Mouse (Mus musculus): ENCODE measurements around the gene Pmf1.
"Not testable (repeated sequence)": the region's sequence is repeated elsewhere in the genome, so short reads cannot be mapped to it uniquely, and the experiment has no call there.

Pmf1 gene

GRCm38 (mm10) chr3:88437454-88437853 is 27.3 kb upstream of the Pmf1 start:
- no peak for DNase-seq (ENCODE audit: low spot score)

DNA sequence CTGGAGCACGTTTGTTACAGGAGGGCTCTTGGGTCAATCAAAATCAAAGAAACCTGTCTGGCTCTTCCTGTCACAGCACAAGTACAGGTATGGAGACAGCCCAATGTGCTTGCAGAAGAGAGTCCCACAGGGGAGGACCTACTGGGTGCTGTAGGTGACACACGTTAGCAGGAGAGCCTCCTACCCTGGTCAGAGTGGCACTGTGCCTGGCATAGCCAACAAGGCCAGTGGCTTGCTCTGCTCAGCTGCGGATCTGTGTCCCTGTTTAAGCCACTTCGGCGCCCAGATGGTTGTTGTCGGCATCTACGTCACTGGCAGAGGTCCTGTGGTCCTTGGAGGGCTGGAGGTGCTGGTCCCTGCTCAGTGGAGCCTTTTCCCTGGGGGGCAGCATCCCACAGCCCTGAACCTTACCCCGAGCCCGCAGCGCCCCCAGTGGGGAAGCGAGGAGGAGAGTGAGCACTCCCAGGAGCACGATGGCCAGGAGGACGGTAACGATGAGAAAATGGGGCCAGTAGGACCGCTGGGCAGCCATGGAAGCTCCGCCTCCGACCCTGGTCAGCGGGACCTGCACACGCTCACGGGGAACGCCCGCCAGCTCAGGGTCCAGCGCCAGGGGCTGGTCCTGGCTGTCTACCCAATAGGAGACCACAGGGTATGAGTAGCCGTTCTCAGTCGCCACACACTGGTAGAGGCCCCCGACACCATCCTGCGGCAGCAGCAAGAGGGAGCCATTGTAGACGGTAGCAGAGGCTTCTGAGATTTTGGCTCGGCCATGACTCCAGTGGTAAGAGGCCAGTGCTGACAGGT is 26.5 kb upstream of the Pmf1 start:
- peak; percentile 29 for DNase-seq (ENCODE audit: low spot score)

GRCm38 (mm10) chr3:88435515-88435914 is 25.4 kb upstream of the Pmf1 start:
- DNase-seq (ENCODE audit: low spot score) = no peak

GRCm38 (mm10) chr3:88428639-88429038 is 18.5 kb upstream of the Pmf1 start:
- not testable (repeated sequence) for DNase-seq (ENCODE audit: low spot score)

GRCm38 (mm10) chr3:88427342-88427905 is 17.3 kb upstream of the Pmf1 start:
- DNase-seq (ENCODE audit: low spot score) = no peak

DNA sequence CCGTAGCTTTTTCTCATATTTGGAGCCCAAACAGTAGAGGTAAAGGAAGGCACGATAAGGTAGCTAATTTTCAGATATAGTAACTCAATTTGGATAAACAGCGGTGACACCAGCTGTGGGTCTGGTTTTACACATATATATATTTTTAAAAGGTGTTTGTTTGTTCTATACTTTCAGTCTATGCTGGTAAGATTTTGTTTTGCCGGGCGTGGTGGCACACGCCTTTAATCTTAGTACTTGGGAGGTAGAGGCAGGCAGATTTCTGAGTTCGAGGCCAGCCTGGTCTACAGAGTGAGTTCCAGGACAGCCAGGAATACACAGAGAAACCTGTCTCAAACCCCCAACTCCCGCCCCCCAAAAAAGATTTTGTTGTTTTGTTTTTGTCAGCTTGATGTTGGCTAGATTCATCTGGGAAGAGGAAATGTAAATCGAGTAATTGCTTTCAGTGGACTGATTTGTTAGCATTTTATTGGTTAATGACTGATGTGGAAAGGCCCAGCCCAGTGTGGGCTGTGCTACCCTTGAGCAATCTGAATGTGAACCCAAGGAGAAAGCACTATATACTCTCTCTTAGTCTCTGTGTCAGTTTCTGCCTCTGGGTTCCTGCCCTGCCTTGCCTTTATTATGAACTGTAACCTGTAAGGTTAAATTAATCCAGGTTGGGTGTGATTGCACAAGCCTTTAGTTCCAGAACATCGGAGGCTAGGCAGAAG is 15.7 kb upstream of the Pmf1 start:
- DNase-seq (ENCODE audit: low spot score) = no peak

DNA sequence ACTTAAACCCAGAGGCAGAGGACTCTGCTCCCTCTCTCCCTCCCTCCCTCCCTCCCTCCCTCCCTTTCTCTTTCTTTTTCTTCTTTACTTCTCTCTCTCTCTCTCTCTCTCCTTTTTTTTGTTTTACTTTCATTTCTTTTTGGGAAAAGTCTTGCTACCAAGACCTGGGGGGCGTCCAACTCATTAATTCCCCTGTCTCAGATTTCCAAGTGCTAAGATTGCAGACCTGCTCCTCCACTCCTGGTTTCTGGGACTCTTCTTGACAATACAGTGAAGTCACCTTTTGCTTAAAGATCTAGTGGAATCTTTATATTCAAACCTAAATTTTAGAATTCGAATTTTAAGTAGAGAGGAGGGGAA is 15.2 kb upstream of the Pmf1 start:
- no peak for DNase-seq (ENCODE audit: low spot score)

- peak; percentile 95 for DNase-seq (ENCODE audit: low spot score)
These were observed 14.6 kb upstream of the Pmf1 start, which contains the start of gene Slc25a44 for GRCm38 (mm10) chr3:88424605-88425329. Gene Slc25a44, minus strand, starts transcription at chr3:88425139.

GRCm38 (mm10) chr3:88422020-88422720 is 12.0 kb upstream of the Pmf1 start:
- no peak for DNase-seq (ENCODE audit: low spot score)

- DNase-seq (ENCODE audit: low spot score) = no peak
These were observed 10.6 kb upstream of the Pmf1 start for GRCm38 (mm10) chr3:88420771-88421170.

DNA sequence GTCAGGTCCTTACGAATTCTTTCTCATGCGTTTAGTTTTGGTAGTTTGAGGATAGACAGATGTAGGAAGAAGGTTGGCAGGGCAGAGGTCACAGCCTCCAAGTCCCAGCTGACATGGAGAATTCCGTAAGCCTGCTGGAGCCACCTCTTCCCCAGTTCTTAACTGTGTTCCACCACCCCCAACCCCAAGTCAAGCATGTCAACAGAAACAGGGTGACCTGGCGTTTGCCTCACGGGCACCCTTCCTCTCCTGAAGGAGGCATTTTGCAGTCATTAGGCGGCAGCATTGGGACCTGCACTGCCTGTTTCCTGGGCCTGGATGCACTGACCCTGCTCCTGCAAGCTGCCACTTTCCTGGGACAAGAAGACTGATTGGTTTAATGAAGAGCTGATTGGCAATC is 7.9 kb upstream of the Pmf1 start:
- no peak for DNase-seq (ENCODE audit: low spot score)

GRCm38 (mm10) chr3:88415668-88416067 is 5.5 kb upstream of the Pmf1 start:
- DNase-seq (ENCODE audit: low spot score) = no peak

DNA sequence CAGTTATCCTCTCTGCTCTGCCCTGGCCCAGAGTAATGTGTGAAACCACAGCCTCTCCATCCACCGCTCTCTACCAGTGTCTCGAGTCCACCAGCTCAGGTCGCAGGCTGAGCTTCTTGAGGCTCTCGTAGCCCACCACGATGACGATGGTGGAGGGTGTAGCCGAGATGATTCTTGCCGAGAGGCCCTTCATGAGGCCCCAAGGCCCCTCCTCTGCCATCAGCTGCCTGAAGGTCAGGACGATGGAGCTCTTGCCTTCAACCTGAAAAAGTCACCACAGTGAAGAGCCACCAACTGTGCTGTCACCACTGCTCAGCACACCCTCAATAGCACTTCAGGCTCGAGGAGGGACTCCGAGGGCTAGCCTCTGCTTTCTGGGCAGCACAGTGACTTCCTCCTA is 2.5 kb upstream of the Pmf1 start:
- no peak for DNase-seq (ENCODE audit: low spot score)

DNA sequence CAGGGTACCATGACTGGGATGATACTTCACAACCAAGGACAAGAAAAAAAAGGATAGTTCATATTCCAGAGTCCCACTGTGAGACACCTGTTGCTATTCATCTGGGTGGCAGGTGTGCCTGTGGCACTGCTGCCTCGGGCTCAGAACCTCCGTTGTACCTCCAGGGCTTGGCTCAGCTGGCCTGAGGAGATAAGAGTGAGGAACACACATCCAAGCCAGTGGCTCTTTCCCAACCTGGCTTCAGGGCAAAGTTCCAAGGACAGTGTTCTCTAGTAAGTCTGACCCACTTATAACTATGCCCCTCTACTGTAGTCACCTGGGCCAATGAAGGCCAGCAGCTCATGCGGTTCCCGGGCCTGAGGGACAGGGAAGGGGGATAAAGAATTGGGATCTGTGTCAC is 1.6 kb upstream of the Pmf1 start:
- DNase-seq (ENCODE audit: low spot score) = no peak

GRCm38 (mm10) chr3:88410645-88411031 is 507 bp upstream of the Pmf1 start:
- peak; percentile 24 for DNase-seq (ENCODE audit: low spot score)

- DNase-seq (ENCODE audit: low spot score) = no peak
These were observed 1.2 kb downstream of the Pmf1 start for GRCm38 (mm10) chr3:88408953-88409352.

GRCm38 (mm10) chr3:88407529-88407928 is 2.6 kb downstream of the Pmf1 start:
- no peak for DNase-seq (ENCODE audit: low spot score)

- DNase-seq (ENCODE audit: low spot score) = peak; percentile 55
These were observed 3.0 kb downstream of the Pmf1 start for GRCm38 (mm10) chr3:88407090-88407489.

- no peak for DNase-seq (ENCODE audit: low spot score)
These were observed 6.5 kb downstream of the Pmf1 start for GRCm38 (mm10) chr3:88403522-88404230.

DNA sequence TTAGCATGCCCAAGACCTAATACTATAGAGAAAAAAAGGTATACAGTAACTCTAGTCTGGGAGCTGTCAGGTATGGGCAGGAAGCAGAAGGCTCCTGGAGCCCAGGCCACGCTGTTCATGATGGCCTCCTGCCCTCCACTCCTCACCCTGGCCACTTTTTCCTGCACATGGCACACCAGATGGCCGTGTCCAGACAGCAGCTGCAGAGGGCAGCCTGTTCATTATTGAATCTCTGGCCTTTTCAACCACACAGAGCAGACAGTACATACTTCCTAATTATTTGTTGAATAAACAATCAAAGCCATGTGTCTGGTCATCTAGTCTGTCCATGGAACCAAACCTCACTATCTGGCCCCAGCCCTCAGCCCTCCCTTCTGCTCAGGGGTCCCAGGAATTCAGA is 11.5 kb downstream of the Pmf1 start:
- DNase-seq (ENCODE audit: low spot score) = no peak

DNA sequence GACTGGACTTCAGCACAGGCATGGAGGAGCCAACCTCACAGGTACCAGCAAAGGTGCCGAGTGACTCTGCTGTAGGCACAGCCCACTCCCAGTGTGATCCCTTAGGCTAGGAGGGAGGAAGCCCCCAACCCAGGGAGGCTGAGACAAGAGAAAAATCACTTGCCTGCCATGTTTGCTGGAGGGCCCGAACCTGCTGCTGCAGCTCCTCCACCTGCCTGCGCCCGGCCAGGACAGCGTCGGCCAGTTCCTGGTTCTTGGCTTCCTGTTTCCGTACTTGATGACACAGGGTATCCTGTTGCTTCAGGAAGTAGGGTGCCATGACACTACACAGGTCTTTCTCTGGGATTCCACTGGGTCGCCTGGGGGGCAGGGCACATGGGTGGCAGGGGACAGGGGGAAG is 14.4 kb downstream of the Pmf1 start:
- DNase-seq (ENCODE audit: low spot score) = no peak
